Mouse (Mus musculus): ENCODE measurements around the gene Foxn3. TPM values are rescaled to one million over a fixed set of nuclear protein-coding genes. Genes with fewer than 3 reads are reported as not detected.

Gene Foxn3
- polyA plus RNA-seq, 1 experiment = 71.3 TPM

DNA sequence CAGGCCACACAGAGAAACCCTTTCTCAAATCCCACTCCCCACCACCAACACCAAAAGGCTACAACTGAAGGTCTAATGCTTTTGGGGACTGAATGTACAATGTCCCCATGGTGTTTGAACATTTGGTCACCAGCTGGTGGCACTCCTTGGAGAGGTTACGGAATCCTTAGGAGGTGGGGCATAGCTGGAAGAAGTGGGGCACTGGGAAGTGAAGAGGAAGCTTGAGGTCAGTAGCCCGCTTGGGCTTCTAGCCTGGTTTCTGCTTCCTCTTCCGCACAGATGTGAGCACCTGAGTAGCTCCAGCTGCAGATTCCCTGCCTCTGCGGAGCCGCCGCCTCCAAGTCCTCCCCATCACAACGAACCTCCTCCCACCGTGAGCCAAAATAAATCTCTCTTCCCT is 107.8 kb downstream of the Foxn3 start:
- H3K4me3 ChIP-seq (ENCODE audit: control insufficient read depth, insufficient read depth, low read length) = no peak overlapping the region
- no peaks in the 10 kb centered on the region for H3K4me1 ChIP-seq (replicated peaks; ENCODE audit: control insufficient read depth, insufficient read depth, low read length)
- 94% methylated on average over 8 of the region's 8 CpGs for WGBS
- no peaks in the 10 kb centered on the region for H3K36me3 ChIP-seq (ENCODE audit: control insufficient read depth, insufficient read depth, low read length)
- H3K27me3 ChIP-seq (ENCODE audit: control insufficient read depth, insufficient read depth, low read length) = no peaks in the 10 kb centered on the region
- TF ChIP-seq POLR2A (IDR thresholded peaks at IDR 0.05; ENCODE audit: control insufficient read depth, extremely low read depth, insufficient read depth, low read length, poor library complexity) (no peak), CTCF (IDR thresholded peaks at IDR 0.05; ENCODE audit: borderline replicate concordance, control insufficient read depth, extremely low read depth, insufficient read depth, low read length, poor library complexity) (no peak)
- H3K27ac ChIP-seq (ENCODE audit: control insufficient read depth, insufficient read depth, low read length) = no peak overlapping the region
- DNase-seq = no peak

DNA sequence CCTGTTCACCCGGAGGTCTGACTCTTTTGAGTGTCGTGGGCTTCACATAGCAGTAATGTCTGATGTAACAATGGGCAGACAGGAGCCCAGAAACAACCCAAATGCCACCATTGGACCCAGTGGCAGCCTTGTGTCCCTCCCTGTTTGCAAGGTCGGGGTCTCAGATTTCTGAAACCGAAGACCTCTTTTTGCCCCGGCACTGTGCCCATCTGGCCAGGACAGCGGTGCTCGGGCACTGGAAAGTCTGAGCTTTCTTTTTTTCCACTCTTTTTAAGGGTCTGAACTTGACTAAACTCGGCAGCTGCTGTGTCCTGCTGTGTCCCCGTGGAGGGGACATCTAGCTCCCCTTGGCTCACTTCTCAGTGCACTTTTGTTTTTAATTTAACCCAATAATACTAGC is 109.0 kb downstream of the Foxn3 start:
- Histone ChIP-seq H3K36me3 (ENCODE audit: control insufficient read depth, insufficient read depth, low read length) (no peaks in the 10 kb centered on the region), H3K27ac (ENCODE audit: control insufficient read depth, insufficient read depth, low read length) (no peak overlapping the region), H3K4me3 (ENCODE audit: control insufficient read depth, insufficient read depth, low read length) (no peak overlapping the region), H3K27me3 (ENCODE audit: control insufficient read depth, insufficient read depth, low read length) (no peaks in the 10 kb centered on the region), H3K4me1 (replicated peaks; ENCODE audit: control insufficient read depth, insufficient read depth, low read length) (no peaks in the 10 kb centered on the region)
- TF ChIP-seq POLR2A (IDR thresholded peaks at IDR 0.05; ENCODE audit: control insufficient read depth, extremely low read depth, insufficient read depth, low read length, poor library complexity) (no peak), CTCF (IDR thresholded peaks at IDR 0.05; ENCODE audit: borderline replicate concordance, control insufficient read depth, extremely low read depth, insufficient read depth, low read length, poor library complexity) (no peak)
- WGBS = 92% methylated on average over 9 of the region's 9 CpGs
- DNase-seq = no peak

DNA sequence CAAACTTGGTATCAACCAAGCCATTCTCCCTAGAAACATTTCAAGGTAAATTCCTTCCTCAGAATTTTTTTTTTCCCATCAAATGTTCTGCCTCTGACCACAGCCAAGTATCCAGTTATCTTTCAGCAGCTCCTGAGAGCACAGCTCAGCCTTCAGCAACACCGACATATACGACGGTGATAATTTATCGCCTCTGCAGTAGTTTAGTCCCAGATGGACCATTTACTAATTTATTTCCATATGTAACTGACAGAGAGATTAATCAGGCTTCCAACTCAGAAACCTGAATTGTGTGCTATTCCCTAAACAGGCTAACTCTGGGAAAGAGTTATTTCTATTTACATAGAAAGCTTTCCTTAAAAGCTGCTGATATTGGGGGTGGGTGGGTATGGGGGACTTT is 109.6 kb downstream of the Foxn3 start:
- Histone ChIP-seq H3K27ac (ENCODE audit: control insufficient read depth, insufficient read depth, low read length) (no peak overlapping the region), H3K4me1 (replicated peaks; ENCODE audit: control insufficient read depth, insufficient read depth, low read length) (no peaks in the 10 kb centered on the region), H3K4me3 (ENCODE audit: control insufficient read depth, insufficient read depth, low read length) (no peak overlapping the region), H3K36me3 (ENCODE audit: control insufficient read depth, insufficient read depth, low read length) (no peaks in the 10 kb centered on the region), H3K27me3 (ENCODE audit: control insufficient read depth, insufficient read depth, low read length) (no peaks in the 10 kb centered on the region)
- TF ChIP-seq POLR2A (IDR thresholded peaks at IDR 0.05; ENCODE audit: control insufficient read depth, extremely low read depth, insufficient read depth, low read length, poor library complexity) (no peak), CTCF (IDR thresholded peaks at IDR 0.05; ENCODE audit: borderline replicate concordance, control insufficient read depth, extremely low read depth, insufficient read depth, low read length, poor library complexity) (no peak)
- over 99% methylated on average over 4 of the region's 4 CpGs for WGBS
- no peak for DNase-seq

DNA sequence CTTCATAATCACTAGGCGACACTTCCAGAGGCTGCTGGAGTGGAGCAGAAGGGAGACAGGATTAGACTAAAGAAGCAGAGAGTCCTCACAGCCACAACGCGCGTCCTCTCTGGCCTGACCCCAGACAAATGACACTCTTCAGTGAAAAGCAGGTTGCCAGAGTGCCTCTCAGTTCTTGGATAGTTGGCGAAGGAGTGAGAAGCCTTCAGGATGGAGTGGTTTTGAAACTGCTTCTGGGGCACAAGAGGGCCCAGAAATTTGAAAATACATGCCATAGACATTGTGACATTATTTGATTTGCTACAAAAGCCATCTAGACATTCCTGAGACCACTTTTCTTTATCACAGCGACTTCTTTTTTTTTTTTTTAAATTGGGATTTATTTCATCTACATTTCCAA is 113.3 kb downstream of the Foxn3 start:
- no peaks in the 10 kb centered on the region for H3K27me3 ChIP-seq (ENCODE audit: control insufficient read depth, insufficient read depth, low read length)
- no peak for DNase-seq
- 95% methylated on average over 6 of the region's 6 CpGs for WGBS
- TF ChIP-seq CTCF (IDR thresholded peaks at IDR 0.05; ENCODE audit: borderline replicate concordance, control insufficient read depth, extremely low read depth, insufficient read depth, low read length, poor library complexity) (no peak), POLR2A (IDR thresholded peaks at IDR 0.05; ENCODE audit: control insufficient read depth, extremely low read depth, insufficient read depth, low read length, poor library complexity) (no peak)
- no peaks in the 10 kb centered on the region for H3K4me1 ChIP-seq (replicated peaks; ENCODE audit: control insufficient read depth, insufficient read depth, low read length)
- H3K4me3 ChIP-seq (ENCODE audit: control insufficient read depth, insufficient read depth, low read length) = no peak overlapping the region
- H3K36me3 ChIP-seq (ENCODE audit: control insufficient read depth, insufficient read depth, low read length) = no peaks in the 10 kb centered on the region
- H3K27ac ChIP-seq (ENCODE audit: control insufficient read depth, insufficient read depth, low read length) = no peak overlapping the region

DNA sequence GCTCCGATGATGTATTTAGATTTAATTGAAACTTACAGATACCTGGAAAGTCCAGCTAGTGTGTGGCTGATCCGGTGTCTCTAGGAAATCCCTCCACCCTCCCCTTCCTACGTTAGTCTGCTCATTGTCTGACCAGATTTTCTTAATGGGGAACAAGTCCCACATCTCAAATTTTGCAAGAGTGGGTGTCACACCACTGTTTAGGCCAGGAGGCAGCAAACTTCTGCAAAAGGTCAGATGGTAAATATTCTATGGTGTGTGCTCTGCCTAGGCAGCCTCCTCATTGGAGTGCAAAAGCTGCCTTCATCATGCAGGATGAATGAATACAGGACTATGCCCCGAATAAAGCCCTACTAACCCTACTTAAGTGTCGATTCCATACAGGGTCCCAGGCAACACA is 115.6 kb downstream of the Foxn3 start:
- no peak for DNase-seq
- Histone ChIP-seq H3K4me1 (replicated peaks; ENCODE audit: control insufficient read depth, insufficient read depth, low read length) (no peaks in the 10 kb centered on the region), H3K27ac (ENCODE audit: control insufficient read depth, insufficient read depth, low read length) (no peak overlapping the region), H3K27me3 (ENCODE audit: control insufficient read depth, insufficient read depth, low read length) (no peaks in the 10 kb centered on the region), H3K36me3 (ENCODE audit: control insufficient read depth, insufficient read depth, low read length) (no peaks in the 10 kb centered on the region), H3K4me3 (ENCODE audit: control insufficient read depth, insufficient read depth, low read length) (no peak overlapping the region)
- TF ChIP-seq POLR2A (IDR thresholded peaks at IDR 0.05; ENCODE audit: control insufficient read depth, extremely low read depth, insufficient read depth, low read length, poor library complexity) = no peak
- TF ChIP-seq CTCF (IDR thresholded peaks at IDR 0.05; ENCODE audit: borderline replicate concordance, control insufficient read depth, extremely low read depth, insufficient read depth, low read length, poor library complexity) = no peak
- 96% methylated on average over 5 of the region's 5 CpGs for WGBS

DNA sequence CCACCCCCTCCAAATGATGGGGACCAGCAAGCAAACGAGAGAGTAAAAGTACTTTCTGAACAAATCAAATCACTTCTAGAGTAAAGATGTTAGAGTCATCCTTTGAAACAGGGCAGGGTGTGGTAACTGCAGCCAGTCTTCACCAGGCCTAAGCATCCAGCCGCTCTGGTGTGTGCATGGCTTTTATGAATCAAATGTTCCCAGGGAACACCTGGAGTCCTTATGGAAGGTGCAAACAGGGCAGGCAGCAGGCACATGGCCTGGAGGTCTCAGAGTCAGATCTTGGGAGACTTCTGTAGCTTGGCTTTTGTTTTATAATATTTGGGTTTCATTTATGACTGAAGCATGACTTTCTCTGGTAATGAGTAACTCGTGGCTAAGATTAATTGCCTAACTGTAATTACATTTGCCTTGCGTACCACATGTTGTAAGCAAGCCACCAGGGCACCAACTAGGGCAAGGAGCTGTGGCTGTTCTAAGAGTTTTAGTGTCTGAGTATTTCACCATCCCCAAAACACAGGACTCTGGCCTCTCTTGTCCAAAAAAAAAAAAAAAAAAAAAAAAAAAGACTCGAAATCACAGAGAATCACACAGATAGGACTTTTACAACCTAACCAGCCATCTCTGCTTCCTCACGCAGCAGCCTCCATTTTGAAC is 118.2 kb downstream of the Foxn3 start:
- 90% methylated on average over 6 of the region's 6 CpGs for WGBS
- H3K27ac ChIP-seq (ENCODE audit: control insufficient read depth, insufficient read depth, low read length) = no peak overlapping the region
- TF ChIP-seq CTCF (IDR thresholded peaks at IDR 0.05; ENCODE audit: borderline replicate concordance, control insufficient read depth, extremely low read depth, insufficient read depth, low read length, poor library complexity) = no peak

DNA sequence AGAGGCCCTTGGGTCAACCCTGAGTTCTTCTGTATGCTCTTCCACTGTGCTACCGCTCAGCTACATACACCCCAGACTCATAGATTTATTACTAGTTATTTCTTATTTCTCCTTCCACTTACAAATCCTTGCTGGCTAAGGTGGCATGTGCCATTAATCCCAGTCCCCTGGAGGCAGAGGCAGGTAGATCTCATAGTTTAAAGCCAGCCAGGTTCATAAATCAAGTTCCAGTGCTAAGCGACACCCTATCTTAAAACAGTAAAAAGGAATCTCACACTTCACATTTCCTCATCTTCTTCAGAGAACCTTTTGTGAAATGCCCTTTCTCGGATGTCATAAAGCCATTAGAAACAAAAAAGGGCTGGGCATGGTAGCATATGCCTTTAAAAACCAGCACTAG is 120.6 kb downstream of the Foxn3 start:
- no peak for TF ChIP-seq POLR2A (IDR thresholded peaks at IDR 0.05; ENCODE audit: control insufficient read depth, extremely low read depth, insufficient read depth, low read length, poor library complexity)
- no peak for TF ChIP-seq CTCF (IDR thresholded peaks at IDR 0.05; ENCODE audit: borderline replicate concordance, control insufficient read depth, extremely low read depth, insufficient read depth, low read length, poor library complexity)
- no peaks in the 10 kb centered on the region for H3K36me3 ChIP-seq (ENCODE audit: control insufficient read depth, insufficient read depth, low read length)
- H3K27me3 ChIP-seq (ENCODE audit: control insufficient read depth, insufficient read depth, low read length) = no peaks in the 10 kb centered on the region
- H3K27ac ChIP-seq (ENCODE audit: control insufficient read depth, insufficient read depth, low read length) = no peak overlapping the region
- H3K4me3 ChIP-seq (ENCODE audit: control insufficient read depth, insufficient read depth, low read length) = no peak overlapping the region
- 98% methylated on average over 3 of the region's 3 CpGs for WGBS
- DNase-seq = no peak
- H3K4me1 ChIP-seq (replicated peaks; ENCODE audit: control insufficient read depth, insufficient read depth, low read length) = no peaks in the 10 kb centered on the region

More for the DNA sequence above, 118.2 kb downstream of the Foxn3 start:
- H3K4me3 ChIP-seq (ENCODE audit: control insufficient read depth, insufficient read depth, low read length) = no peak overlapping the region
- H3K27me3 ChIP-seq (ENCODE audit: control insufficient read depth, insufficient read depth, low read length) = no peaks in the 10 kb centered on the region
- no peaks in the 10 kb centered on the region for H3K4me1 ChIP-seq (replicated peaks; ENCODE audit: control insufficient read depth, insufficient read depth, low read length)
- H3K36me3 ChIP-seq (ENCODE audit: control insufficient read depth, insufficient read depth, low read length) = no peaks in the 10 kb centered on the region
- DNase-seq = no peak

All from thymus, adult 2 months (tissue).